Mouse (Mus musculus) liver, postnatal 0 days (tissue): ENCODE results near the gene Mfsd12.

Experiments used
- CTCF ChIP-seq: sonication (generic); IDR thresholded peaks from 2 replicates; pipeline ENCODE4 v1.5.1; 2016; ENCODE audit warnings: antibody characterized with exemption, low read depth
- EP300 ChIP-seq: IDR thresholded peaks from 2 replicates; pipeline ENCODE4 v1.6.1; 2016; ENCODE audit warnings: antibody characterized with exemption, low read depth, mild to moderate bottlenecking

DNA sequence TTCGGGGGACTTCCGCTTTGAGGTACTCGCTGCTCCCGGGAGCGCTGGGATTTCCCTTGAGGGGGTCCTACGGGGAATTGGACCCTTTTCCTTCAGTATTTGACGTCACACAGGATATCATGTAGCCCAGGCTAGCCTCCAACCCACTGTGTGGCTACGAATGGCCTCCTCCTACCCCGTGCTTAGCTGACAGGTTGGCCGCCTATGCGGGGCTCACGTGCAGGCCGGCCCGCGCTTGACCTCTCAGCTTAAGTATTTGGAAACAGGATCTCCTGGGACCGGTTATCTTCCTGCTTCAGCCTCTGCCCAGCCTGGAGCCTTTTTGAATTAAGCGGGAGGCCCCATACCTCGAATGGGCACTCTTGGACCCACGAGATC is 27.3 kb downstream of the Mfsd12 start:
- no peak for TF ChIP-seq CTCF
- TF ChIP-seq EP300, result no peak
